Mouse (Mus musculus) MEL (cell line): ENCODE data around the gene Cbfa2t2. TPM values are rescaled to one million over a fixed set of nuclear protein-coding genes. Genes with fewer than 3 reads are reported as not detected.

Experiments used
- DNase-seq: peaks from one replicate; pipeline ENCODE4 v3.0.0; 2011; ENCODE audit warnings: low read depth, low spot score
- H3K27ac ChIP-seq: 2 replicates; pipeline ENCODE4 v1.5.1; 2012; ENCODE audit warnings: low read depth, mild to moderate bottlenecking, control low read depth, low read length, moderate library complexity; ENCODE audit not compliant: control insufficient read depth
- H3K27me3 ChIP-seq, 2 experiments: fragments of 150-350 bp in 1 of 2; sonication (generic) in 1 of 2; 2 replicates each; pipeline ENCODE4 v1.6.1; 2012; ENCODE audit warnings: low read length in 2 of 2, mild to moderate bottlenecking in 2 of 2, improper control_type of control experiment in 1 of 2, moderate library complexity in 1 of 2; ENCODE audit not compliant: insufficient read depth in 2 of 2, control insufficient read depth in 1 of 2
- H3K36me3 ChIP-seq, 2 experiments: 2 replicates each; pipeline ENCODE4 v1.6.1; 2012 to 2014; ENCODE audit warnings: low read length in 2 of 2, improper control_type of control experiment in 1 of 2, inconsistent platforms in 1 of 2, mild to moderate bottlenecking in 1 of 2; ENCODE audit not compliant: insufficient read depth in 2 of 2, control insufficient read depth in 1 of 2
- H3K4me1 ChIP-seq, 2 experiments: fragments of 150-350 bp in 1 of 2; sonication (generic) in 1 of 2; 2 replicates each; pipeline ENCODE4 v1.6.1; 2012; ENCODE audit warnings: low read length in 2 of 2, improper control_type of control experiment in 1 of 2, mild to moderate bottlenecking in 1 of 2; ENCODE audit not compliant: insufficient read depth in 2 of 2, control insufficient read depth in 1 of 2
- H3K4me3 ChIP-seq, 2 experiments: fragments of 150-350 bp in 1 of 2; sonication (generic) in 1 of 2; 2 replicates each; pipeline ENCODE4 v1.5.1; 2012; ENCODE audit warnings: low read depth in 2 of 2, low read length in 2 of 2, mild to moderate bottlenecking in 2 of 2, moderate library complexity in 2 of 2, control low read depth in 1 of 2, improper control_type of control experiment in 1 of 2; ENCODE audit not compliant: control insufficient read depth in 1 of 2, insufficient read depth in 1 of 2
- H3K79me2 ChIP-seq: 2 replicates; pipeline ENCODE4 v1.6.1; 2012; ENCODE audit warnings: mild to moderate bottlenecking, low read length, moderate library complexity; ENCODE audit not compliant: control insufficient read depth, poor library complexity, insufficient read depth
- H3K9ac ChIP-seq: 2 replicates; pipeline ENCODE4 v1.6.1; 2012; ENCODE audit warnings: low read depth, mild to moderate bottlenecking, control low read depth, low read length, moderate library complexity; ENCODE audit not compliant: control insufficient read depth, poor library complexity, severe bottlenecking
- H3K9me3 ChIP-seq: fragments of 150-350 bp; sonication (generic); replicated peaks from 2 replicates; pipeline ENCODE4 v1.6.1; 2012; ENCODE audit warnings: mild to moderate bottlenecking, low read length, improper control_type of control experiment, moderate library complexity; ENCODE audit not compliant: insufficient read depth
- BHLHE40 ChIP-seq: IDR thresholded peaks from 2 replicates; pipeline ENCODE4 v1.6.1; 2012; ENCODE audit warnings: low read depth, mild to moderate bottlenecking, inconsistent platforms, low read length, improper control_type of control experiment, borderline replicate concordance
- CTCF ChIP-seq, 3 experiments: IDR thresholded peaks in 2 of 3; conservative IDR thresholded peaks in 1 of 3; 2 replicates each; pipeline ENCODE4 v1.5.1; 2011 to 2012; ENCODE audit warnings: low read length in 3 of 3, low read depth in 2 of 3, mild to moderate bottlenecking in 2 of 3, improper control_type of control experiment in 1 of 3, inconsistent platforms in 1 of 3, mixed read lengths in 1 of 3, moderate library complexity in 1 of 3; ENCODE audit not compliant: control insufficient read depth in 1 of 3, insufficient read depth in 1 of 3, poor library complexity in 1 of 3, severe bottlenecking in 1 of 3
- E2F4 ChIP-seq: IDR thresholded peaks from 2 replicates; pipeline ENCODE4 v1.6.1; 2011; ENCODE audit warnings: low read depth, low read length, improper control_type of control experiment, borderline replicate concordance
- ETS1 ChIP-seq: IDR thresholded peaks from 2 replicates; pipeline ENCODE4 v1.6.1; 2012; ENCODE audit warnings: low read depth, mild to moderate bottlenecking, inconsistent platforms, low read length, improper control_type of control experiment, moderate library complexity
- GABPA ChIP-seq: IDR thresholded peaks from 2 replicates; pipeline ENCODE4 v1.6.1; 2012; ENCODE audit warnings: low read depth, mild to moderate bottlenecking, inconsistent platforms, low read length, improper control_type of control experiment, moderate library complexity
- GATA1 ChIP-seq: IDR thresholded peaks from 2 replicates; pipeline ENCODE4 v1.6.1; 2011; ENCODE audit warnings: low read depth, low read length, improper control_type of control experiment
- JUND ChIP-seq: IDR thresholded peaks from 2 replicates; pipeline ENCODE4 v1.6.1; 2011; ENCODE audit warnings: low read depth, mild to moderate bottlenecking, improper control_type of control experiment, low read length
- MAFK ChIP-seq: IDR thresholded peaks from 2 replicates; pipeline ENCODE4 v1.6.1; 2011; ENCODE audit warnings: low read depth, mild to moderate bottlenecking, low read length, improper control_type of control experiment, borderline replicate concordance
- MXI1 ChIP-seq: IDR thresholded peaks from 2 replicates; pipeline ENCODE4 v1.6.1; 2011; ENCODE audit warnings: mild to moderate bottlenecking, low read depth, low read length, improper control_type of control experiment
- MYB ChIP-seq: IDR thresholded peaks from 2 replicates; pipeline ENCODE4 v1.6.1; 2011; ENCODE audit warnings: mild to moderate bottlenecking, low read depth, low read length, improper control_type of control experiment
- MYC ChIP-seq: IDR thresholded peaks from 2 replicates; pipeline ENCODE4 v1.6.1; 2011; ENCODE audit warnings: low read depth, mild to moderate bottlenecking, low read length, improper control_type of control experiment, moderate library complexity
- NELFE ChIP-seq: IDR thresholded peaks from 2 replicates; pipeline ENCODE4 v1.6.1; 2011; ENCODE audit warnings: low read depth, low read length, improper control_type of control experiment
- POLR2A ChIP-seq, 2 experiments: IDR thresholded peaks; 2 replicates each; pipeline ENCODE4 v1.6.1; 2011 to 2012; ENCODE audit warnings: low read length in 2 of 2, mild to moderate bottlenecking in 2 of 2, control low read depth in 1 of 2, improper control_type of control experiment in 1 of 2, low read depth in 1 of 2, moderate library complexity in 1 of 2; ENCODE audit not compliant: control insufficient read depth in 1 of 2, insufficient read depth in 1 of 2, poor library complexity in 1 of 2
- POLR2AphosphoS2 ChIP-seq: IDR thresholded peaks from 2 replicates; pipeline ENCODE4 v1.6.1; 2011; ENCODE audit warnings: low read length, improper control_type of control experiment
- POLR2AphosphoS5 ChIP-seq: IDR thresholded peaks from 2 replicates; pipeline ENCODE4 v1.6.1; 2012; ENCODE audit warnings: low read depth, borderline replicate concordance, mild to moderate bottlenecking, inconsistent platforms, low read length, moderate library complexity, mixed read lengths
- RAD21 ChIP-seq: IDR thresholded peaks from 2 replicates; pipeline ENCODE4 v1.6.1; 2011; ENCODE audit warnings: mild to moderate bottlenecking, low read depth, low read length, improper control_type of control experiment
- RCOR1 ChIP-seq: IDR thresholded peaks from 2 replicates; pipeline ENCODE4 v1.6.1; 2012; ENCODE audit warnings: low read depth, mild to moderate bottlenecking, inconsistent platforms, low read length, improper control_type of control experiment
- SIN3A ChIP-seq: IDR thresholded peaks from 2 replicates; pipeline ENCODE4 v1.6.1; 2012; ENCODE audit warnings: low read length, improper control_type of control experiment, inconsistent platforms
- USF1 ChIP-seq: IDR thresholded peaks from 2 replicates; pipeline ENCODE4 v1.6.1; 2014; ENCODE audit warnings: low read depth, mild to moderate bottlenecking, inconsistent platforms, low read length, improper control_type of control experiment, moderate library complexity
- USF2 ChIP-seq, 2 experiments: IDR thresholded peaks; 2 replicates each; pipeline ENCODE4 v1.6.1; 2011 to 2012; ENCODE audit warnings: improper control_type of control experiment in 2 of 2, low read length in 2 of 2, borderline replicate concordance in 1 of 2, inconsistent platforms in 1 of 2, low read depth in 1 of 2, mild to moderate bottlenecking in 1 of 2; ENCODE audit not compliant: insufficient read depth in 1 of 2
- ZKSCAN1 ChIP-seq: IDR thresholded peaks from 2 replicates; pipeline ENCODE4 v1.6.1; 2012; ENCODE audit warnings: low read depth, mild to moderate bottlenecking, inconsistent platforms, low read length, improper control_type of control experiment, moderate library complexity
- ZNF384 ChIP-seq: IDR thresholded peaks from 2 replicates; pipeline ENCODE4 v1.6.1; 2012; ENCODE audit warnings: low read depth, mild to moderate bottlenecking, inconsistent platforms, low read length, improper control_type of control experiment
- polyA plus RNA-seq, 2 experiments: library from polyadenylated mRNA; stranded (reverse) in 1 of 2; unstranded in 1 of 2; fragments of >175 nt in 1 of 2; fragments of >200 nt in 1 of 2; gene quantifications; 2 replicates each; pipeline versions ENCODE4 v1.2.1 to v1.2.4; 2012; ENCODE audit warnings: low replicate concordance in 2 of 2, low read depth in 1 of 2; ENCODE audit not compliant: insufficient read length in 2 of 2, insufficient read depth in 1 of 2, missing spikeins in 1 of 2
- total RNA-seq: library from RNA; depleted of rRNA; stranded (reverse); fragments of 300-350 nt; gene quantifications from 2 replicates; pipeline ENCODE4 v1.2.3, GENCODE M21; 2012

Cbfa2t2 gene
- total and polyA plus RNA-seq, 3 experiments, result 5.9 to 23.1 TPM; not detected in 1

DNA sequence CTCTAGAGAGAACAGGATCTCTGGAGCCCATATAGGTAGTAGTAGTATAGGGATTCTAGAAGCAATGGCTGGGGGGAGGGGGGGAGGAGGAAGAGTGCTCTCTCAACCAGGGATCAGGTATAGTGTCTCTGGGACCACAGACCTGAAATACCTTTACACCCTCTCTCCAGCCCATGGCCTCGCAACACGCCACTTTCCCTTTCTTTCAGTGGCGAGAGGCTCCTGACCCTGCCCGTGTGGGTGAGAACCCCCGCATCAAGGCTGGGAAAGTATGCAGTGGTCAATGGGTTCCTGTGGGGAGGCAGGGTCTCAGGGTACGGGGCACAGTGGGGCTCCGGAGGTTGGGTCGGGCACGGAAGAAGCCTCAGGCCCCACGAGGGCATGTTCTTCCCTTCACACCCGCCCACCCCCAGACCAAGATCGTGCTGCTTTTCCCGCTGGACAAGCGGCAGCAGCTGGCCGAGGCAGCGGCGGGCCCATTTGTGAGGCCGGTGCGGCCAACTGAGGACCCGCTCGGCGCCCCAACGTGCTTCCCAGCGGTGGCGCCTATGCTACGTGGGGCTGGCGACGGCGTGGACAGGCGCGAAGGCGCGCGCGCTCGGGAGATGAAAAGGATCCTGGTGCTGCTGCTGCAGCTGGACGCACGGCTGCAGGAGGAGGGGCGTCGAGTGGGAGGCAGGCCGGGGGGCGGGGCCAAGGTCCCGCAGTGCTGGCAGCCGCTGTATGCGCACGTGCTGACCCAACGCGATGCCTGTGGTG, 113.0 kb downstream of the Cbfa2t2 start:
- H3K27me3 ChIP-seq, result no peaks in the 10 kb centered on the region
- H3K9me3 ChIP-seq, result no peaks in the 10 kb centered on the region
- no peak overlapping the region for H3K4me3 ChIP-seq
- no peak overlapping the region for H3K9ac ChIP-seq
- TF ChIP-seq CTCF (IDR thresholded peaks at IDR 0.05 in 2 of 3, conservative IDR thresholded peaks at IDR 0.05 in 1 of 3; ENCODE audit: control insufficient read depth in 1 of 3, insufficient read depth in 1 of 3, low read depth in 2 of 3, low read length in 3 of 3, poor library complexity in 1 of 3, severe bottlenecking in 1 of 3) (no peak), RCOR1 (no peak), MYC (no peak), USF1 (no peak), POLR2A (IDR thresholded peaks at IDR 0.05; ENCODE audit: control insufficient read depth in 1 of 2, insufficient read depth in 1 of 2, low read depth in 1 of 2, low read length in 2 of 2, poor library complexity in 1 of 2) (no peak), ZKSCAN1 (no peak), RAD21 (no peak), MAFK (no peak), ZNF384 (no peak), GABPA (no peak), BHLHE40 (no peak), NELFE (no peak), JUND (no peak), USF2 (IDR thresholded peaks at IDR 0.05; ENCODE audit: borderline replicate concordance in 1 of 2, insufficient read depth in 1 of 2, low read depth in 1 of 2, low read length in 2 of 2) (no peak)
- TF ChIP-seq, all 39 proteins: peak for 0
- DNase-seq, result no peak
- Histone ChIP-seq H3K4me1 (no peaks in the 10 kb centered on the region), H3K36me3 (no peaks in the 10 kb centered on the region; a peak in 1 of 4 replicates), H3K79me2 (no peaks in the 10 kb centered on the region), H3K27ac (no peak overlapping the region)

DNA sequence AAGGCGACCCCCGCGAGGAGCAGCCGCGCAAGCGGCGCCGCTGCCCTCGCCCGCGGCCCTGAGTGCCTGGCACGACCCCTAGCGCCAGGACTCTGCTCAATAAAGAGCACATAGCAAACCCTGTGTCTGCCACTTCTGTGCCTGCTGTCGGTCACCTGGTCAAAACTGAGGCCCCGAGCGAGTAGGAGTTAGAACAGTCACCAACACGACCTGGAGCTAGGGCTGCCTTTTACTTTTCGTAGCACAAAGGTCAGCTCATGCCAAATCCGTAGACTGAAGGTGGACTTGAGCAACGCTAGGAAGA, 113.6 kb downstream of the Cbfa2t2 start:
- no peaks in the 10 kb centered on the region; a peak in 1 of 4 replicates for H3K36me3 ChIP-seq

More for the DNA sequence above, 113.6 kb downstream of the Cbfa2t2 start:
- Histone ChIP-seq H3K79me2 (no peaks in the 10 kb centered on the region), H3K9ac (no peak overlapping the region), H3K4me3 (no peak overlapping the region), H3K9me3 (no peaks in the 10 kb centered on the region), H3K27me3 (no peaks in the 10 kb centered on the region), H3K4me1 (no peaks in the 10 kb centered on the region), H3K27ac (no peak overlapping the region)
- DNase-seq, result no peak
- TF ChIP-seq GATA1 (no peak), GABPA (no peak), NELFE (no peak), SIN3A (no peak), ETS1 (no peak), CTCF (IDR thresholded peaks at IDR 0.05 in 2 of 3, conservative IDR thresholded peaks at IDR 0.05 in 1 of 3; ENCODE audit: control insufficient read depth in 1 of 3, insufficient read depth in 1 of 3, low read depth in 2 of 3, low read length in 3 of 3, poor library complexity in 1 of 3, severe bottlenecking in 1 of 3) (no peak), MAFK (no peak), POLR2A (IDR thresholded peaks at IDR 0.05; ENCODE audit: control insufficient read depth in 1 of 2, insufficient read depth in 1 of 2, low read depth in 1 of 2, low read length in 2 of 2, poor library complexity in 1 of 2) (no peak), POLR2AphosphoS5 (no peak), MXI1 (no peak), POLR2AphosphoS2 (no peak), USF2 (IDR thresholded peaks at IDR 0.05; ENCODE audit: borderline replicate concordance in 1 of 2, insufficient read depth in 1 of 2, low read depth in 1 of 2, low read length in 2 of 2) (no peak), E2F4 (no peak), ZKSCAN1 (no peak), JUND (no peak), MYB (no peak)
